Mouse (Mus musculus) right cerebral cortex, adult 18-20 months (tissue): ENCODE measurements around the gene Arpp21.

Experiments used
- DNase-seq: peaks from one replicate; pipeline ENCODE4 v3.0.0; 2022; ENCODE audit warnings: mixed read lengths

Arpp21 gene

DNA sequence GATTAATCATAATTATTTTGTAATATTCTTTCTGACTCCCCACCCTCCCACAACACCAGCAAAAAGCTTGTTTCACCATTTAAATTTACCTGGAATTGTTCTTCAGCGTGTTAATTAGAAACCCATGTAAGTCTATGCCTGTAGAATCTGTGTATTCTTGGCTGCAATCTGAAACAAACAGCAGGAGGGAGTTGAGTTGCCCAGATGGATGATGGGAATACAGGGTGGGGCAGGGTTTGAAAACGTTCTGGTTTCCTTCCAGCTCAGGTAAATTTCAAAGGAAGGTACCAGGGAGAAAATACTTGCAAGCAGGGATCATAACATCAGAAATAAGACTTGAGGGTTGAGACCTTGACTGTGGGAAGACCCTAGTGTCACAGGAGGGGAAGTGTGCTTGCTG is 58.2 kb downstream of the Arpp21 start:
- DNase-seq: no peak

DNA sequence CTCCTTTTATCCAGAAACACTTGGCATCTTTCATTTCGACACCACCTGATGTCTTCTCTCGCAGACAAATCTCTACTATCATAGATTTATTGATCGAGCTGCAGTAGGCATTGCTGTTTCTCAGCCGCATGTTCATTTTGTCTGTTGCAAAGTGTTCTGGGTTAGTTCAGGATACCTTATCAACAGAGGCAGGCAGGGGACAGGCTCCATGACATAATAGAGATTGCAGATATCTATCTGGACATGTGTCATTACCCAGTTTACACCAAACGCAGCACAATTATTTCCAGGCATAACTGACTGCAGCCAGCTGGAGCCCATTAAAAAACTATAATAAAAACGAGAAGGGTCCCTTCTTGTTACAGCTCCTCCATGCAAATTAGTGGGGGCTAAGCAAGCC is 59.4 kb downstream of the Arpp21 start:
- no peak for DNase-seq

DNA sequence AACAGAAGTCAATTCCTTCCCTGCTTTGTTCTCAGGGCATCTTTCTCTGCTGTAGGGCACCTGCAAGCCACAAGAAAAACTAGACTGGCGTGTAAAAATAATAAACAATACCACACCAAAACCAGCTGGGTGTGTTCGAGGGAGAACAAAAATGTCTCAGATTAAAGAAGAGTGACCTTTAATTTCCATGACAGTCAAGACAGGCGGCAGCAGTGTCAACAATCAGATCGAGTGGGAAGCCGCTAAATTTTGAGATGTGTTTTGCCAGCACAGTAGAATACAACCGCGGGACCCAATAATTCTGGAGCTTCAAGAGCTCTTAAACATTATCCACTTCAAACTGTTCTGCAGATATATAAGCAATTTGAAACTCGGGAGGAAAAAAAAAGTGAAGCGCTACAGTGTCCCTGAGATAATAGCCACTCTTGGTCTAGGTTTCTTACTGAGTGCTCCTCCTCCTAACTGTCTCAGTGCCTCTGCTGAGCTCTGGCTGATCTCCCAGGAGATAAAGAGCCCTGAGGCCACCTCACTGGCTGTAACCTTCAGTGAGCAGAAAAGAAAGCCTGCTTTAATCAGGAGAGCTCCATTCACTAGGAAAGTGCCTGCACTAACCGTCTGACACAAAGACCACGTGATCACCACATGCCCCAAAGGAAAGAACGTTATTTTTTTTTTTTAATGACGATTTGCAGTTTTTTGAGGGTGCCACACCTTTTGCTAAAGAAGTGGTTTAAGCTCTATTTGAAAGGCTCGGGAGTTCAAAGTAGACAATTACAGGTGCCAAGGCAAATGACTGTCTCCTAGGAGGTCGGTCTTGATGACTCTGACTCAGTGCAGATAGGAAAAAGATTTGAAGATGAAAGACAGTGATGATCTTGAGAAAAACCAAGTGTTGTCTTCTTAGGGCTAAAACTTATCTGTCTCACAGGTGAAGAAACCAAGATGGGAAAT is 61.1 kb downstream of the Arpp21 start:
- DNase-seq: no peak

DNA sequence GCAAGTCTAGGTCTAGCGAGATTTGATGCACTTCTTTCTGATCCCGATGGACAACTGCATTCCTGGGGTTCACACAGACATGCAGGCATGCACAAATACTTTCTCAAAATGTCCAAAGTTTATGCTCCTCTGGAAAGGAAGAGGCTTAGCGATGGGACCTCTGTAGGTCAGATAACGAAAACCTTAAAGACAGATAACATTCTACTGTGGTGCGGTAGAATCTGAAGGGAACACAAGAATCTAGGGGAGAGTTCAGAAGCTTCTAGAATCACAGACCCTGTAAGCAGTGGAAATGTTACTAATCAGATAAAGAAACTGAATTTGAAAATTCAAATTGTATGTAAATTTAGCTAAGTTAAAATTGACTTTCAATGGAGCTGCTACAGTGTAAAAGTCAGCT is 62.0 kb downstream of the Arpp21 start:
- no peak for DNase-seq

DNA sequence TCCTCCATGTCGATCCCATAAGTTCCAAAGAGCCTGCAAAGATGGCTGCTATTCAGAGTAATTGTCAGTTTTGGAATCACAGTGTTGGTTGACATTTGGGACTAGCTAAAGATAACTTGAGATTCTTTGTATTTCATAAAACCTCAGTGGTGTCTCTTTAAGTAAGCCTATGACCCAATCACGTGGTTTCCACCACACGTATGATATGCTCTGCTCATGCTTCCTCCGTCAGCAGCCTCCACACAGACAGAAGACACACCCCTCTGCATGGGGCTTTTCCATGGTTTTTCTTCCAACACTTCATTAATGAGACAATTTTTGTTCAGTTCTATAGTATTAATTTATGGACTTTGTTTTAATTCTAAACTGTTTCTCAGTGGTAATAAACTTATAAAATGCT is 71.1 kb downstream of the Arpp21 start:
- DNase-seq: no peak

DNA sequence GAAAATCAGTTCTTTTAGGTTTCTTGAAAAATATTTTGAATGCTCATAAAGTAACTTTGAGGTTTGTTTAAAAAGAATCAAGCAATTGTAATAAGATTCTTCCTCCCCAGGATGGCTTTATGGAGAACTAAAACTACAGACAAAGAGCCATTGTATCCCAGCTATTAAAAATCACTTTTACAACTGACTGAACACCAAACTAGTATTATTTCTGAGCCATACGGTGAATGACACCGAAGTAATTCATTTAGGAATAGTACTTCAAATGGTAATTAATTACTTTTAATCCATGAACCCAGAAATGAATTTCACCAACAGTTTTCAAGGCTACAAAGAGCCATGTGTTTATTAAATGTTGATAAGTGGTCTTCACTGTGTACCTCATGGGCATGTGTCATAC is 74.8 kb downstream of the Arpp21 start:
- no peak for DNase-seq

DNA sequence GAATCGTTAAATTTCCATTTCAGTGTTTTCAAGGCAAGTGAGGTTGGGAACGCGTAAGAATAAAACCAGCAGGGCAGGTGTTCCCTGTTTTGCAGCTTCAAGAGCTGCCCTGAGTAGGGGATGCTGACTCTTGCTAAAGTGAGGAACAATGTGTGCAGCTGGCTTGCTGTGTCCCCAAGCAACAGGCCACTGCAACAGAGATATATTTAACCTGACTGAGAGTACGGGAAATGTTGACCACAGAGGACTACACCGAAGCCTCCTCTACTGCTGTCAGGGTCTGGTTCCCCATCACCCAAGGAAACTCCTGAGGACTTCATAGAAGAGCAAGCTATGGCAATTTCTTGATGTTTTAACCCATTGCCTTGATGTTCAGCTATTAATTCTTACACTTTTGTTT is 81.8 kb downstream of the Arpp21 start:
- no peak for DNase-seq

DNA sequence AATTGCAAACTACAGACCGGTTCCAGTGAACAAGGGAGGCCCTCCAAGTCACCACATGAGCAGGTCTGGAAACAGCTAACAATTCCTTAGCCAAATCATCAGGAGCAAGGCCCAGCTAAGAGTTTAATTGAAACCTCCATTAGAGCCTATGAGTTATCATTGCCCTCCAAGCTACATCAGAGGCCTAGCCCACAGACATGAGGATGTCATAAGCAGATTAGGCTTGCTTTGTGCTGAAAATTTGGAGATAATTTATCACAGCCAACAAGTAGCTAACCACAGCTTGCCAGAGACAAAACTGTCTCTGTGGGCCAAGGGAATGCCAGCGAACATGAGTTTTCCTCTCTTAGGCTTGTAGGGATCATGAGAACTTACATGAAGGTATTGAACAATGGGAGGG is 83.0 kb downstream of the Arpp21 start:
- DNase-seq: no peak

DNA sequence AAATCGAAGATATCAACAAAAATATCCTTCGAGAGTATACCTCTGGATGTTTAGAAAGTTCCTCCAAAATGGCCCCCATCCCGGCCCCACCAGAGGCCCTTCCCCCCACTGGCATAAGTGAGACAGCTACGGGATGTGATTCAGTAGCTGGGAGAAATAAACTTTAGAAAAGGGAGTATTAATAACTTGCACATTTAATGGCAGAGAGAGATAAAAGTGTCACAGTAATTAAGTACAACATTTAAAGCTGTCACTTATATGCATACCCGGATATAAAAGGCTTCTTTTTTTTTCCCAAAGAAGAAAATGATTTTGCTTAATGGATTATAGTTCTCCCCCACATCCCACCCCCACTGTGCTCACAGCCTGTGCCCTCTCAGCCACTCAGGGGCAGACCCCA is 84.6 kb downstream of the Arpp21 start:
- DNase-seq: no peak

DNA sequence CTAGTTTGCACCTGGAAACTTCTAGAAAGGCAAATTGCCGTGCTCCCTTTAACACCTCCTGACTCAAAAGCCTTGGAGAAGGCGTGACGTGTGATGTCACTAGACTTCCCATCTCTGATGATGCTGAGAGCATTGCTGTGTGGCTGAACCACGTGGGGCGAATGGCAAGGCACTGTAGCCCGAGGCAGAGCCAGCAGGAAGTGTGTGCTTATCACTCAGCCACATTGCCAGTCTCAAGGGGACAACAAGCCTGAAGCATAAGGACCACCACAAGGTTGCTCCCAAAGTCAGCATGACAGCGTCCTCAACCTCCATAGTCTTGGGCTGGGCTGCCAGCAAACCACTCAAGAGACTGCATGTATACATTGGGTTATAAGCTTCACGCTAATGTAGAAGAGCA is 95.1 kb downstream of the Arpp21 start:
- no peak for DNase-seq

DNA sequence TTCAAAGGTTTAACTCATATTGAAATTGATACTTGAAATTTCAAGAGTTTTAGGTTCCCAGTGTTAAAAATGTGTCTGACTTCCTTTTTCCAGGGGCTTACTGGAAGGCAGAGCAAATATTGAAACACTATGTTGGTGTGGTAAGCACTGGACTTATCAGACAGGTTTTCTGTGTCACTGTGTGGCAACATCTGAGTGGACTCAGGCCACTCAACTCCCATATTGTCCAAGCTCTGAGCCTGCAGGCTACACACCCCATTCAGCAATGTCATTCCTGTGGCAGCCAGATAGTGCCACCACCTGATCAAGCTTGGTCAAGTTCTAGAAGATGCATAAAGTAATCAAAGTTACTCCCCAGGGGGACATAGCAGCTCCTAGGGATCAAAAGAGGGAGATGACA is 97.9 kb downstream of the Arpp21 start:
- DNase-seq: no peak

DNA sequence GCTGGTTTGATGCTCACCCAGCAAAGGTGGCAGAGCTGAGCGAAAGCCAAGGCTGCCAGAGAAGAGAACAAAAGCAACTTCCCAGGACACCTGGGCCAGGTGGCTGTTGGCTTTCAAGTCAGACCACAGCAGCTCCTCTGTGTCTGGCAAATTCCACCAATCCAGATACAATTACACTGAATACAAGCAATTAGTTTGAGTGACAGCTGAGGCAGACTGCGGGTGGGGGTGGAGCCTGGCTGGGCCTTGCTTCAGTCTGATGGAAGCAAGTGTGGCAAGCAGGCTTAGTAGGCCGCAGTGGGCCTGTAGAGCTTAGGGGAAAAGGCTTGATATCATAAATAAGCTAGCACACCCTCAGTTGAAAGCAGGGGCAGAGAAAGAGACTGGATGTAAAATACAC is 104.9 kb downstream of the Arpp21 start:
- no peak for DNase-seq

DNA sequence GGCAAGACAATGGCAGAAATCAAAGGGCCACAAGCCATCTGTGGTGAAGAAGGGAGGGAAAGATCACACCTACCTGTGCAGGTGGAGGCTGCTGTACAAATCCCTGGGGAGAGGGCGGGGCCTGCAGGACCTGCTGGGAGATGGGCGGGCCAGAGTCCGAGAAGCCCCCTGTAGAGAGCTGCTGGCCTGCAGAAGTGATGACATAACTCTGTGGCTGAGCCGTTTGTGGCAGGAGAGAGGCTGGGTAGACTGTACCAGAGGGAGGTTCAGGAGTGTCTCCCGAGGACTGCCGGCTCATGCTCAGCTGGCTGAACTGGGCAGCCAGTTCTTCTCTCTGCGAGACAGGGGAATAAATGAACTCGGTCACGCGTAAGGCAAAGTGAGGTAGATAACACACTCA is 111.1 kb downstream of the Arpp21 start:
- no peak for DNase-seq

DNA sequence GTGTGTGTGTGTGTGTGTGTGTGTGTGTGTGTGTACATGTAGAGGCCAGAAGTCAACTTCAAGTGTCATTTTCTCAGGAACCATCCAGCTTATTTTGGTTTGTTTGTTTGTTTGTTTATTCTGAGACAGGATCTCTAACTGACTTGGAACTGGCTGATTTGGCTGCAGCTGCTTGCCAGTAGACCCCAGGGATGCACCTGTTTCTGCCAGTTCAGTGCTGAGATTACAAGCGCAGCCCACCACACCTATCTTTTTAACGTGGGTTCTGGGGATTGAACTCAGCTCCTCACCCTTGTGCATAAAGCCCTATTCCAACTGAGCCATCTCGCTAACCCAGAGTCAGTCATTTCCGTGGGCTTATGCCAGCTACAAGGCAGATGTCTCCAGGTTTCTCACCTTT is 111.6 kb downstream of the Arpp21 start:
- DNase-seq: no peak

DNA sequence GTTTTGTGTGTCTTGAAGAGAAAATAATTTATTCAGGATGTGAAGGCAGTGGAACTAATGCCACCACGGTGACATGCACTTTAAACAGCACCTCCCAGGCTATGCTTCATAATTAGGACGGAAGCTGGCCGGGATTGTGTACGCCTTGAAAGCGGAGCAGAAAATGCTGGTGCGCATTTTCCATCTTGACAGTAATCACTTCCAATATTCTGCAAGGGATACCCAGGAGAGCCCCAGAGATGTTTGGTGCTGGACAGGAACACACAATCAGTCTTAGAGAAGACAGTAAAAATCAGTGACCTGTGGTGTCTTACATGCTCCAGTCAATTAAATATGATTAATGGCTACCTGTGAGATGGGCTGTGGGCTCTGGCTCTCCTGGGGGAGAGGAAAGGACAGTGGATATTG is 112.3 kb downstream of the Arpp21 start:
- DNase-seq: no peak

DNA sequence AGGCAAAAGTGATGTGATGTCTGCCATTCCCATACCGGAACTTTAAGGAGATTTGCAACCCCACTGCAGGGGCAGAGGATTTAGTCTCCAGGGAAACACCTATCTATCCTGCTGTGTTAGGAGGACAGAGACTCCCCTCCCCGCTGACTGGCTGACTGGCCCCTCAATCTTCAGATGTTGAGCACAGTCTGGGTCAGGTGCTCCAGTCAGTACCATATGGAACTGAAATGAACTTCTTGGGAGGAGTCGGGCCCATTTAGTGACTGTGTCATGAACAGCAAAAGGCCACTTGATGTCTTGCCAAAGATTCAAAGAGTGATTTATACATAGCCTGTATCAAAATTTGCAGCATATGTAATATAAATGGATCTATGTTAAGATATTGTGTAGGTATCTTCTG is 116.2 kb downstream of the Arpp21 start:
- DNase-seq: no peak

DNA sequence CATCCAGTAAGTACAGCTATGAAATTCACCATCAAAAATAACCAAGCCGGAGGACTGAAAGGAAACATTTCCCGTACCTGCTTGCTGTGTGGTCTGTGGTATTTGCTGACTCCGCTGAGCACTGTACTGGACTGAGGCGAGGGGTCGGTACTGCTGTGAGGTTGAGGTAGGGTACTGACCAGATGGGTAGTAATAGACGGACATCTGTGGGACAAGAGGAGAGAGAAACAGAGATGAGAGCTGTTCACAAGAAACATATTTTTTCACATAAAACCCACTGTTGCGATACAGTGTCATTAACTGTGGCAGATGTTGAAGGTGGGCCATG is 116.7 kb downstream of the Arpp21 start:
- DNase-seq: no peak

DNA sequence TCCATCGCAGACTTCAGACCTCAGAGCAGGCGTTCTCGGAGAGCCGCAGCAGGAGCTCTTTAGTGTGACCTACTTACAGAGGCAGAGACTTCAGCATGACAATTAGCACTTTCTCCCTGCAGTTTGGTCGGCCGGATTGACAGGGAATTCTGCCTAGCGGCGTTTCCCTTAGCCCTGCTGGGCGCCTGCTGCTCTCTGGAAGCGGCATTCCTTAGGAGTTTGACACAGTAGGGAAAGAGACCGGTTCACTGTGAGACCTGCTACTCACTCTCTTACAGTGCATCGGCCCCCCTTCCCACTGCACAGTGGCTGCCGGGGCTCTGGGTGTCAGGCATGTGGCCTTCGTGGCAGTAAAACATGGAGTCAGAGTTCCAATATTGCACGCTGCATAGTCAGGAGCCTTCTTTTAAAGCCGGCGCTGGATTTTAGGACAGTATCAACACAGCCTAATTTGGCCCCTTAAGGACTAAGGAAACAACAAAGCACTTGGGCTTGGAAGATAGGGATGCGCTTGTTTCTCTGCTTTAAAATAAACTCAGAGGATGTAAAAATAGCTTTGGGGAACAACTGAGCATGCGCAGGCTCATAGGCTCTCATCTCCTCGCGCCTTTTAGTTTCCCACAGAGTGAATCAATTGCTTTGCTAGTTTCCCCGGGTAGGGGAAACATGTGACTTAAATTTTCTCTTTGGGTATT is 117.2 kb downstream of the Arpp21 start:
- DNase-seq: peak; percentile 71

DNA sequence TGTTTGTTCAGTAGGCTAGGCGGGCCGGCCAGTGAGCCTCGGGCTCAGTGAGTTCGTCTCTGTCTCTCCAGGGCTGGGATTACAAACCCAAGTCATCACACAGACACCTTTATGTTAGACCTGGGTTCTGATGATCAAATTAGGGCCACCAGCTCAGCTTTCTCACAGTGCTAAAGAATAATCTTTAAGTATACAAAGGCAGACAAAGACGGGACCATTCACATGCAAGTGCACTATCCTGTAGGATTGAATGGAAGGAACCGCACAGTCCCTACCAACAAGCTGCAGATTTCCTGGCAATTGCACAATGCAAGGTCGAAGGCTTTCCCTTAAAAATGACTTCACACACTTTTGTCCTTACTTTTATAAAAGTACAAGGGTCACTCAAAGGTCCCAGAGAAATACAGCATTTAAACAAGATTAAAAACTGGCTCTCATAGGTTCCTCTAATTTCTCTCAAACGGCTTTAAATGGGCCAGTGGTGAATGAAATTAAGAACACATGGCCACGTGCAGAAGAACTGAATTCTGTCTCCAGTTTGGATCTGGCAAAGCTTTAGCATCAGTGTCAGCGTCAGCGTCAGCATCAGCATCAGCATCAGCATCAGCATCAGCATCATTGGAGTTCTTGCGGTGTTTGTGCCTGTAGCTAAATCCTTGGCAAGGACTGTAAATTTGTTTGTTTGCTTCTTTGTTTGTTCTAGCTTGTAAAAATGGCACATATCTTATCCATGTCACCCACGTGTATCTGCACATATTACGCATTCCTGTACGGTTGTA is 117.9 kb downstream of the Arpp21 start:
- DNase-seq: no peak

DNA sequence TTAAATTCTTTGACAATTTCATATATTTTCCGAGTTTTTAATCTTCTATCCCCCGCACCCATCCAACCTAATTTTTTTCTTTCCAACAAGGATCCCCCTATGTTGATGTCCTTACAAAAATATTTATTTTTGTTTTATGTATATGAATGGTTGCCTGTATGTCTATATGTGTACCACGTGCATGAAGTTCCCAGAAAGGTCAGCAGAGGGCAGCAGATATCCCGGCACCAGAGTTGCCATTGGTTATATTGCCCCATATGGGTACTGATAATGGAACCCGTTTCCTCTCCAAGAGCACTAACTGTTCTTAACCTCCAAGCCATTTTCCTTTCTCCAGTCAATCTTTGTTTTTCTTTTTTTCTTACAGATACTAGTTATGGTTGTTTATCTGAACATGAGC is 124.1 kb downstream of the Arpp21 start:
- DNase-seq: no peak

DNA sequence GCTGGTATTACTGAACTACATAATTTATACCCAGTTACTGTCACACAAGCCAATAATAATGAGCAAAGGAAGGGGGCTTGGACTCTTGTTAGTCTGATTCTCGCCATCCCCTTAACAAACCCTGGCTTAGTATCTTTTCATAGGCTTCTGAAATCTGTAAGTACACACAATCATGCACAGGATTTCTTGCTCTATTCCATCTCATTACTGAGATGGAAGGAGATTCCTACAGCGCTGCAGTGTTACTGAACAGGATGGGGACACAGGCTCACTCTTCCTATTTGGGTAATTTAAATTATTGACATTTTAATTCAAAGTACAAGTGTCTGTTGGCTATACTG is 132.9 kb downstream of the Arpp21 start:
- no peak for DNase-seq

DNA sequence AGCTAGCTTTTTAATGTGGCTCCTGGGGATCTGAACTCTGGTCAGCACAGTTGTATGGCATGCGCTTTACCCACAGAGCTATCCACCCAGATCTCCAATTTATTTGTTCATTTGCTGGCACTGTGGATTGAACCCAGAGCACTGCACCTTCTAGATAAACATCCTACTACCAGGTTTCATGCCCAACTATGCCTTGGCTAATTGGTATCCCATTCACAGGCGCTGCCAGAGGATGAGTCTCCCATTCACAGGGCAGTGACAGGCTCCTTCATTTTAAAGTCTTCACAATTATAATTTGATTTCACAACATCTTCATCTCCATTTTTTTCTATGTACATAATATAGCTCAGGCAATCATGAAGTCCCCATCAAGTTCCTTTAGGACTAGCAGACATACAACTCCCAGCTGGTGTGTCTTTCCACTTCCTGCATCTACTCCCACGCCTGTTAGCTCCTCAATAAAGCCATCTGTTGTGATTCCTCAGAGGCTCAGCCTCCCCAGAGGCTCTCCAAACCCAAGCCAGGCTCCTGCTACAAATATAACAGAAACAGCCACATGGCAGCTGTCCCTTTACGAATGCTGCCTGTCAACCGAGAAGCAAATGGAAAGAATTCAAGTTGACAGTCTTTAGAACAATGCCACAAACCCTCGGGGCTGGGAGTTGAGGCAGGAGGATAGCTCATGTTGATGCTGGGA is 133.4 kb downstream of the Arpp21 start:
- peak; percentile 90 for DNase-seq
